Mouse (Mus musculus): ENCODE results near the gene Gsk3a.

The Gsk3a gene

DNA sequence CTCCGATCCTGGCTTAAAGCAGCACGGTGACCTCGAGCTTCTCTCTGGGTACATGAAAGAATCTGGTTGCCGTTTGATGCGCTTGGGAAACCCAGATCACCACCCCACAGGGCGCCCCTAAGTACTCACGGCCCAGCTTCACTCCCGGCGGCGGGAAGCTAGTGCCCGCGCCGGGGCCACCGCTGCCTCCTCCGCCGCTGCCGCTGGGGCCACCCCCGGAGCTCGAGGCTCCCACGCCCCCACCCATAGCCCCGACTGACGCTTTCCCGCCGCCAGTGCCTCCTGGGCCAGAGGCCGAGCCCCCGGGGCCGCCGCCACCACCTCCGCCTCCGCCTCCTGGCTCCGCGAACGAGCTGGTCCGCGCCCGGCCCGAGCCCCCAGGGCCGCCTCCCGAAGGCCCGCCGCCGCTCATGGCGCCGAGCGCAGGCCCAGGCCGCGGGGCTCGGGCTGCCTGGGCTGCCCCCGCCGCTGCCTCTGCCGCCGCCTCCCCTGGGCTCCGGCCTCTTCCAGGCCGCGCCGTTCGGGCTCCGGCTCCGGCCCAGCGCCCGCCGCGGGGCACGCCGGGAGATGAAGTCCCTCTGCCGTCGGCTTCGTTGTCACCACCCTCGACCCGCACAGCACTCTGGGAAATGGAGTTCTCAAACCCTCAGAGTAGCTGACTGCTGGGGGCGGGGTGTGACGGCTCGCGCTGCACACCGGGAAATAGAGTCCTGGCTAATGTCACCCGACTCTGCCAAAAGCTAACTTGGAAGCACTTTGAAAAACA is at the start of gene Gsk3a:
Gene Gsk3a, minus strand, starts transcription at position 603 of the 766 bp plus-strand sequence.
- peak; percentile 100 for DNase-seq (ENCODE audit: low read depth, low spot score)

DNA sequence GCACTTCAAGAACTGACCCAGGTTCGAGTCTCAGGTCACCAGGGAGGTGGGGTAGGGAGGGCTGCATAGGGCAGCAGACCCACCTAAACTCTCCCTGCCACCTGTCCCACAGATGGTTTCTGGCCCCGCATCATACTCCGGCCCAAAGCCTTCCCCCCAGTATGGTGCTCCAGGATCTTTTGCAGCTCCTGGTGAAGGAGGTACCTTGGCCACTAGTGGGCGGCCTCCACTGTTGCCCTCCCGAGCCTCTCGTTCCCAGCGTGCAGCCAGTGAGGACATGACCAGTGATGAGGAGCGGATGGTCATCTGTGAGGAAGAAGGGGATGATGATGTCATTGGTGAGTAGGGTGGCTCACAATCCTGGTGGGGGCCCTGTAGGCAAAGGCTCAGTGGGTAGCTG is 49.3 kb upstream of the Gsk3a start:
- no peak for DNase-seq (ENCODE audit: low read depth, low spot score)

DNA sequence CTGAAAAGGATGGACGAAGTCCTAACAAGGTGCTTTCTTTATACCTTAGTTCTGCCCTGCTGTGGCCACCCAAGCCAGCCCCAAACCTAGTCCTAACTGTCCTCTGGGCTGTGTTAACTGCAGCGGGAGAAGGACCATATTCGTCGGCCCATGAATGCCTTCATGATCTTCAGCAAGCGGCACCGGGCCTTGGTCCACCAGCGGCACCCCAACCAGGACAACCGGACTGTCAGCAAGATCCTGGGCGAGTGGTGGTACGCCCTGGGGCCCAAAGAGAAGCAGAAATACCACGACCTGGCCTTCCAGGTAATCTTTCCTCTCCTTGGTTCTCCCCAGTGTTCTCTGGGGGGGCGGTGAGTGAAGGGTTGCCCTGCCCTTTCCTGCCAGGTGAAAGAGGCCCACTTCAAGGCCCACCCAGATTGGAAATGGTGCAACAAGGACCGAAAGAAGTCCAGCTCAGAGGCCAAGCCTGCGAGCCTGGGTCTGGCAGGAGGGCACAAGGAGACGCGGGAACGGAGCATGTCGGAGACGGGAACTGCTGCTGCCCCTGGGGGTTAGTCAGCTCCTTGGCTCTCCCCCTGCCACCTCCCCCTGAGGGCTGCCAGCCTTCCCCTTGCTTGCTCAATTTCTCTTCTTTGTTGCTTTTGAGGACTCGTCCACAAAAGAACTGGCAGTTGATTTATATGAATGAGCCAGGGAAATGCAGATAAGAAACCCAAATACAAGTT is 48.0 kb upstream of the Gsk3a start:
- no peak for DNase-seq (ENCODE audit: low read depth, low spot score)

DNA sequence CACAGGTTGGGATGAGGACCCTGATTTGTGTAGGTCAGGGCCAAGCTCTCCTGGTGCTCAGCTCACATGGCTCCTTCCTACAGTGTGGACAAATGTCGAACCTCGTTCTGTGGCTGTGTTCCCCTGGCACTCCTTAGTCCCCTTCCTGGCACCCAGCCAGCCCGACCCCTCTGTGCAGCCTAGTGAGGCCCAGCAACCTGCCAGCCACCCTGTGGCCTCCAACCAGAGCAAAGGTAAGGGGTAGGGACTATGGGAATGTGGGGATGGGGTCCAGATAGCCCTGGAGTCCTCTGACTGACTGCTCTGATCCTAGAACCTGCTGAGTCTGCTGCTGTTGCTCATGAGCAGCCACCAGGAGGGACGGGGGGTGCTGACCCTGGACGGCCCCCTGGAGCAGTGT is 47.1 kb upstream of the Gsk3a start:
- no peak for DNase-seq (ENCODE audit: low read depth, low spot score)

DNA sequence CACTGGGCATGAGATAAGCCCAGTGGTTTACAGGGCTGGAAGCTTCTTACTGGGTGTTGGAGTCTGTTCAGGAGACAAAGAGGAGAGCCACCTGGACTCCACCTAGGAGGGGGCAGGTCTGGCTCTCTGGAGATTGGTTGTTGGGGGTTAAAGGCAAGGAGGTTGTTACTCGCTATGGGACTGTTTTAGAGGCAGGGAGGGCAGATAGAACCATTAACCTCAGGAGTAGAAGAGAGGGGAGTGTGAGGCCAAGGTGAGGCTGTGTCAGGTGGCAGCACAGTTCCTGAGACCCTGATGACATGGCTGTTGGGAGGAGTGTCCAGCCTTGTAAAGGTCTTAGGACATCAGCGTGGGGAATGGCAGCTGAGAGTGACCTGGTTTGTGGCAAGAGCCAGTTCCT is 46.5 kb upstream of the Gsk3a start:
- DNase-seq (ENCODE audit: low read depth, low spot score): no peak

DNA sequence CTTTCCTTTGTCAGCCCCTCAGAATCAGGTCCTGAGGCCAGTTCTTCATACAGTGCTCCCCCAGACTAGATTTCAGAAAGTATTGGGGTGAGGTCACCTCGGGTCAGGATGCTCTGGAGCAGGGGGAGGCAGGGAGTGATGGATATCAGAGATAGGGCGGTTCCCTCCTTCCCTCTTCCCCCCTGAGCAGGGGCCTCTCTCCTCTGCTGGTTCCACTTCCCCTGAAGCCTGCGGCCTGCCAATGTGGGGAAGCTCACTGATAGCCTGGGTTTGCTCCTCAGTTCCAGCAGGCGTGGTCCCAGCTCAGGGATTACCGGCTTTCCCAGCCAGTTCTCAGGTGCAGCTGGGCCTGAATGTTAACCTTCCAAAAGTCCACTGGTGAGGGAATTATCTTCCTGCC is 46.0 kb upstream of the Gsk3a start:
- DNase-seq (ENCODE audit: low read depth, low spot score): no peak

DNA sequence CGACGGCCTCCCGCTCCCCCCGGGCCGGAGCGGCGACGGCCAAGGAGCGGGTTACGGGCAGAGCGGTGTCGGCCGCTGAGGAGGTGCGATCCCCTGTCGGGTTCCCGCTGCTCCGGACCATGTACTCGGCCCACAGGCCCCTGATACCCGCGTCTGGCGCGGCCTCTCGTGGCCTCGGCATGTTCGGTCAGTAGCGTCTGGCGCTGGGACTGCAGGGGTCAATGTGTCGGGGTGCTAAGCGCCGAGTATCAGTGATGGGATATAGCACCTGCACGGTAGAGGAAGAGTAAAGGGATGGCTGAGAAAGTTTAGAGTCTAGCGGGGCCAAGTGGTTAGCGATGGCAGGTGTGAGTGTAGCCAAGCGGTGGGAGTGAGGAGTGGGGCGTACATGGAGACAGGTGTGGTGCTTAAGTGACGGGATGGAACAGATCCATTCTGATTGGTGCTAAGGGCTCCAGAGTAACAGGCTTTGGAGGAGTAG is 45.1 kb upstream of the Gsk3a start:
- DNase-seq (ENCODE audit: low read depth, low spot score): peak; percentile 67

DNA sequence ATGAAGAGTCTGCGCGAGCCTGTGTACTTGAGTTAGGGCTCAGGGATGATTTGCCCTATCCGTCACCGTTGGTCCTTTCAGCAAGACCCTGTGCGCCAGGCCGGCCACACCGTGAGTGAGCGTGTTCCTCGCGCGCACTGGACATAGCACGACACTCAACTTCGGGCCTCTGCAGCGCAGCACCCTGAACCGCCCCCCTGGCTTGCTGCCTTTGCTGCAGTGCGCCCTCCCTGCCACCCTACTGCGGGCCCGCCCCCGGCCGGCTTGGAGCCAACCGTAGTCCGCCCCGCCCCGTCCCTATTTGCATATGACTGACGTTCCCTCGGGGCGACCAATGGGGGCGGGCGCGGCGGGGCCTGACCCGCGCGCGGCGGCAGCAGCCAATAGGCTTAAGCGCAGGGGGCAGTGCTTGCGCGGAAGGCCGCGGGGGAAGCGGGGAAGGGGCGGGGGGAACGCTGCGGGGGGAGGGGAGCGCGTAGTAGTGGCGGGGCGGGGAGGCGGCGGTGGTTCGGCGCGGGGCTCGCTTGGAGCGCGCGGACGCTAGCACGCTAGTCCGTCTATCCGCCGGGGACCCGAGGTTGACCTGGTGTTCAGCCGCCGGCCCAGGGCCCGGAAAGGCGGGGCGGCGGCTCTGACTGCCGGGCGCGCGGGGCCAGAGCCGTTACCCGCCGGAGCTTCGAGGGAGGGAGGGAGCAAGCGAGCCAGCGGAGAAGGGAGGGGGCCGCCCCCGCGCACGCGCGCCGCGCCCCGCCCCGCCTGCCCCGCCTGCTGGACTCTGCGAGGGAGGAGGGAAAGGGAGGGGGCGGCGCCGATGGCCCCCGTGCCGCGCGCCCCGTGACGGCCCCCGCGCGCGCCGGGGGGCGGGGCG is 44.3 kb upstream of the Gsk3a start:
- DNase-seq (ENCODE audit: low read depth, low spot score): peak; percentile 99

DNA sequence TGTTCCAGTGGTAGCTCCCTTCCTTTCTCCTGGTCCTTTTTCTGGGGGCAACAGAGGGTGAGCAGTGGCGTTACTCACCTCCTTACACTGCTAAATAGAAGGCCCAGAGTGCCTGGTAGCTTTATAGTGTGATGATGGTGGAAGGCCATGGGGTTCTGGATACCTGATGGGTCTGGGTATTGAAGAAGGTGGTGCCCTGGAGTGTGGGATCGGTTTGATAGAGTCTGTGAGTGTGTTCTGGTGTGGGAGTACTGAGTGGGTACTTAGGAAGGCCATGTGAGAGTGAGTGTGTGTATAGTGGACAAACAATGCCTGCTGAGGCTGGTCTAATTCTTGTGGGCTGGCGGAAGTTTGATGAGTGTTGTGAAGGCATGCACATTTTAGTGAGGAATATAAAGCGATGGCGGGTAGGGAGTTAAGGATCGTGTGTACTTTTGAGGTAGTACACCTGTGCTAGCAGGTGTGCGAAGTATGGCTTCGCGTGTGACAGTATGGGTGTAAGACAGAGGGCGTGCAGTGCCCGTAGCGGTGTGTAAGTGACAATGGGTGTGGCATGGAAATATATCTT is 43.6 kb upstream of the Gsk3a start:
- no peak for DNase-seq (ENCODE audit: low read depth, low spot score)

DNA sequence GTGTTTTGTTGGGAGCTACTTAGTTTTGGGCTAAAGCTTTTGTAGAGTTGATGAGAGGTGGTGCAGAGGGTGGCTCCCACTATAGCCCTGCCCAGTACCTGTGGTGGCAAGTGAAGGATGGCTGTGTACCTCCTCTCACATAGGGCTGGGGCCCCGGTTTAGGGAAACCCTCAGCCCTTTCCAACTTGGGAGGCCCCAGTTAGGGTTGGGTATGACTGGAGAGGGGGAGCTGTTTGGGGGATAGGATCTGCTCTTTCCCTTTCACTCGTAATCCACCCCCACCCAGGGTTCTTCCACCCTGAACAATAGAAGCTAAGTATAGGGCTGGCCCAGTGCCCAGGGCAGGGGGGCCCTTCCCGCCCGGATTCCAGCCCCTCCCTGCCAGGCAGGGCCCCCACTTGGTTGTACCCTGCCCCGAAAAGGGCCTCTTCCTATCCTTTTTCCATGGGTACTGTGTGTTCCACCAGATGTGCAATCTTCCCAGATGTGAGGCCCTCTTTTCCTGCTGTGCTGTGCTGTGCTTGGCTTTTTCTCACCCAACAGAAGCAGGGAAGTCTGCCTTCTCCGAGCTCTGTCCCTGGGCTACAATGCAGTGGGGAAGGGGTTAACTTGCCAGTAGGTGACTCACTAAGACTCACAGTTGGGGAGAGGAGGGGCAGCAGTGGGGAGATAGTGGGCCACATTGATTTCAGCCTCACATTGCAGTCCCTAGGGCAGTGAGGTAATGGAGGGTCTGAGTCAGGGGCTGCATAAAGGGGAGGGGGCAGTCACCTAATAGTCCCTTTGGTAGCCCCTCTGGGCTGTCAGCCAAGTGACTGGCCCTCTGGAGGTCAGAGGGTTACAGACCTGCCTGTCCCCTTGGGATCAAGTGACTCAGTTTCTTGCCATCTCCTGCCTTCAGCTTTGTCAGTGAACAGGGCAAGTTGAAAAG is 42.5 kb upstream of the Gsk3a start:
- DNase-seq (ENCODE audit: low read depth, low spot score): peak; percentile 79

DNA sequence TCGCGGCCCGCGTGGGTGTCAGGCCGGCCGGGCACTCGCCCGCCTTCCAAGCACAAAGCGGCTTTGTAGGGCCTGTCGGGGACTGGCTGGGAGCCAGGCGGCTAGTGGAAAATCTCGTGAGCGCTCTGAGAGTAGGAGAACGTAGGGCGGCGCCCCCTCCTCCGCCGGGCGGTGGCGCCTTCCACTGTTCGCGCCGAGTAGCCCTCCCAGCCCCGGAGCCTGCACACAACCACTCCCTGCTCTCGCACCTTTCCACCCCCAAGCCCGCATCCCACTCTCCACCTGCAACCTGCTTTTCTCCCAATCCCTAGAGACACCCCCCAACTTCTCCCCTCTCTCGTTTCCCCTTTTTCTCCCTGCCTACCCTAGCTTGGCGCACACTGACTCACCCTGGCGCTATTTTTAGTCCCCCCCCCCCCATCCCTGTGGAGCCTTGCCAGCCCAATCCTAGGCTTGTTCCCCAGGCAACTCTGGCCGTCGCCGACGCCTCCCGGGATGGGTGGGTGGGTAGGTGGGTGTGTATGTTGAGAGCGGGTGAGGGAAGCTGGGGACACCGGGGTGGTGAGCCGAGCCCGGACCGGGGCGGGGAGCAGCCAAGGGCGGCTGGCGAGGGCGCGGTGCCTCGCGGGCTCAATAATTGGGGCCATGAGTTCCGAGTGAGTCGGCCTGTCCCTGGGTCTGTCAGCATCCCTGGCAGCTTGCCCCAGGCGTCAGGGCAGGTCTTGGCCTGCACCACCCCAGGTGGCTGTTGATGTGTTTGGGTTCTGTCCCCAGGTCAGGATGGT is 41.6 kb upstream of the Gsk3a start:
- DNase-seq (ENCODE audit: low read depth, low spot score): peak; percentile 96

DNA sequence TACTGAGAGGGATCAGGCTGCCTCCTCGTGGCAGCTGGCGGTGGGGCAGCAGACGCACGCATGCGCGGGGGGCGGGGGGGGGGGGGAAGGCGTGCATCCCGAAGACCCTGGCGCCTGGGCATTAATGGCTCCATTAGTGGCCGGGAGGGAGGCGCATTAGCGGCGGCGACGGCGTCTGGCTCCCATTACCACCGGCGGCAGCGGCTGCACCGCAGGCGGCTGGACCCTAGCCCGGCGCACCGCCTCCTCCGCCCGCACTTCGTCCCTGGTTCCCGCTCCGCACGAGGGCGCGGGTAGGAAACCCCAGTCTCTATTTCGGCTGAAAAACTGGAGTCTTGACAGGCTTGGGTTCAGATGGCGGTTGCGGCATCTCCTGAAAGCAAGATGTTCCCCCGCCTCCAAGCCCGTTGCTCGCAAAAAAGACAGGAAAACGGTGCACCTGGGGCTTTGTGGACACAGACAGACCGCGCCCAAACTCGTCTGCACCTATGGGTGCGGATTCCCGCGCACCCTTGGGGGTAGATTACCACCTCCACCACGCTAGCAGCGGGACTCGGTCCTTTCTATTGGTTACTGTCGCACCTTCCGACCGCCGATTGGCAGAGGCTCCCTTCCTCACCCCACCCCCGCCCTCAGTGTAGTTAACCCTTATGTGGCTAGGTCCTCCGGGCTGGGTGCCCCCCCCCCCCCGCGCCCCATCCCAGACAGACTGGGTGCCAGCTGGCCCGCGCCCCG is 40.9 kb upstream of the Gsk3a start:
- DNase-seq (ENCODE audit: low read depth, low spot score): peak; percentile 97

DNA sequence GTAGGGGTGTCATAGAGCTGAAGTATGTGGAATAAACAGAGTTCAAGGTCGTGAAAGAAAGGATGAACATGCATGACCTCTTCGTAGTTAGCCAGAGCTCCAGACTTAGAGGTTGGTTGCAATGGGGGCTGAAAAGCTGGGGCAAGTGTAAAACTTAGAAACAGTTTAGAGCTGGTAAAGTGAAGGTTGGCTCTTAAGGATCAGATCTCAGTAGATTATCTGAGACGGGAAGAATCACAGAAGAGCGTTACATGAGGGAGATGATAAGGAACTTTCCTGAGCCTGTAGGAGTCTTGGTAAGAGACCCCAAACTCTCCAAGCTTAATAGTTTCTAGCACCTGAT is 40.3 kb upstream of the Gsk3a start:
- no peak for DNase-seq (ENCODE audit: low read depth, low spot score)

DNA sequence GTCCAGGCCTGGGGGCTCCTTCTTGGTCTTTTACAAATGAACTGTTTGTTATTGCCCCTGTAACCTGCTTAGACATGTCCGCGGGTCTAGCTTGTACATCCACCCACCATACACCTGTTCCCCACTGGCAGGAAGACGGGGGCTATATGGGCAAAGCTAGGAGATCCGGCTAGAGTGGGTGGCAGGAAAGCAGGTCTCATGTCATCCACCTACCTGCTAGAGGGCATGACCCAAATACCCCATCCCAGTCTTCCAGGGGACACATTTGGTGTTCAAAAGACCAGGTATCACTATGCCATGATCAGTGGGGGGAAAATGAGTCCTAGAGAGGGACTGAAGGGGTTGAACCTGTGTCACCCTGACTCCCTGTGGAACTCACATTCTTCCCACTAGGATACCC is 39.8 kb upstream of the Gsk3a start:
- DNase-seq (ENCODE audit: low read depth, low spot score): no peak

DNA sequence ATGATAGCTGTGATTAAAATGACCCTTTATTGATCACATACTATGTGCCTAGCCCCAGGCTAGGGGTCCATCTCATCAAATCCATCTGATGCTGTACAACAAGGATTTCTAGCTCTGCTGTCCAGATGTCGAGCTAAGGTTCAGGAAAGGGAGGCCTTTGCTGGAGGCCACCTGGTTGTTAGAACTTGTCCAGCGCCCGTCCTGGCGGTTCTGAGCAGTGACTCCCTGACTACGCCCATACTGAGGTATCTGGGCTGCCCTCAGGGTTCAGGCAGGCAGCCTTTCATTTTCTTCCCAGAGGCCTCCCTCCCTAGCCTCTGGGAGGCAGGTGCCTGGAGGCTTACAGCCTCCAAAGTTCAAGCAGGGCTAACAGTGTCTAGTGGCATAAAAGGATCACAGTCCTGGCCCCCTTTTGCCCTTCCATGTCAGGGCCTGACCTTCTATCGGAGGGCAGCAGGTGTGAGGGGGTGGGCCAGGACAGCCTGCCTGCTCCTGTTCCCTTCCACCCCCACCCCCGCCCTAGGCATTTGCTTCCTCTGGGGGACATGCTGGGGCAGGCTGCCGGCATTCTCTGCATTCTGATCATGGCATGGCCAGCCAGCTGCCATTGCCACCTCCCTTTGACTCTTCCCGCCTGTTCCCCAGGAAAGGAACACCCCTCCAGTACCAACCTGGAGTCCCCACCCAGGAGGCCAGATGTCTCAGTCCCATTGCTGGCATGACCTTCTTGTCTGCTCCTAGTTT is 38.1 kb upstream of the Gsk3a start:
- no peak for DNase-seq (ENCODE audit: low read depth, low spot score)

DNA sequence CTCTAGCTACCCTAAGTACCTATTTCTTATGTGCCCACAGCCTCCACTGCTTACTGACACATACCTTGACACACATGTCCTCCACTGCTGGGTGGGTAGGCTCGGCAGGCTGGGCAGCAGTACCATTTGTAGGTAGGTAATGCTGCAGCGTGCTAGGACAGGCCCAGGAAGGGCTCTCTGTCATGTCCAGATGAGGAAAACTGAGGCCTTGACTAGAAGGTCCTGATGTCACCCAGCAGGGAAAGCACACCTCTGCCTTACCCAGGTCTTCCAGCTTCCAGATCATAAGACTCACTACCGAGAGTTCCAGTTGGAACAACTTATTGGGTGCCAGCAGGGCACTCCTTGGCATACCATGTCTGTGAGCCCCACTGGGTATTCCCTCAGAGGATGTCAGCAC is 37.3 kb upstream of the Gsk3a start:
- no peak for DNase-seq (ENCODE audit: low read depth, low spot score)

DNA sequence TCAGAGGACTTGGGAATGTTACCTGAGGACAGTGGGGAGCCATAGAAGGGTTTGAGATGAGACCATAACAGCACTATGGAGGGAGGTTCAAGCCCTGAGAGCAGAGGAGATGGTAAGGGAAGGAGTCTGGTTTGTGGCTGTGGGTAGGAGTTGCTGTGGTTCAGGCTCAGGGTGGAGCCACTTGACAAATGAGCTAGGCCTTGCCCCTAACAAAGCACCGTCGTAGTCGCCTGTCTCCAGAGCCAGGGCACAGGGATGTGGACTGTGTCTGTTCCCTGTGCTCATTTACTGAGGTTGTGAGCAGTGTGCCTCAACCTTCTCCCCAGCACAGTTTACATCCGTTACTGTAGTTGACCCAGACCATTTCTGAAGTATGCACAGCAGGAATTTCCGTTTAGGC is 36.9 kb upstream of the Gsk3a start:
- no peak for DNase-seq (ENCODE audit: low read depth, low spot score)
